Mouse (Mus musculus) v-Abl transformed pro-B cells (cell line): ENCODE results near the gene Psg23.
"Not testable (repeated sequence)": the region's sequence is repeated elsewhere in the genome, so short reads cannot be mapped to it uniquely, and the experiment has no call there.

Source experiments
- in situ Hi-C, 2 experiments: fragments of 400-800 bp; cut with MboI; formaldehyde crosslinking; loops; one replicate each; pipeline ENCODE4 v1.15.1; 2025; ENCODE audit not compliant: unreplicated experiment in 2 of 2

The Psg23 gene

DNA sequence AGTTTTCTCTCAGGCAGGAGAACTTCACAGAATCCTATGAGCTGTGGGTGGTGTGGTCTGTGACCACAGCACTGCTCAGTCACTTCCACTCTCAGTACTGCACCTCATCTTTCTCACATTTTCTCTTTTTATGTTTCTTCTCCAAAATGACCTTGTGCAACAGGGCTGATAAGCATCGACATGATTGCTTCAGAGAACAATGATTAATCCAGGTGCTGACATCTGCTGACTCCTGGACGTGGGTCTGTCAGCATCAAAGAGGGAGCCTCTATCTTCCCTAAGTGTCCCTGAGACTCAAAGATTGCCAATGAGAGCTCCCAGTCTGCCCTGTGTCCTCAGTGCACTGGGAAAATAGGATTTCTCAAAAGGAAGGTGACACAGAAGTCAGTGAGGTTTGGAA is at the start of gene Psg23:
TSS of gene Psg23 (minus strand) at position 101 of the 400 bp plus-strand sequence.
- in situ Hi-C loops: not testable (repeated sequence)

- in situ Hi-C loops: not testable (repeated sequence)
Observed at GRCm38 (mm10) chr7:18656625-18657024, 40.3 kb upstream of the Psg23 start, which contains the start of gene Psg21. Gene Psg21 (minus strand): TSS chr7:18656725.

GRCm38 (mm10) chr7:18626921-18627320 is 10.6 kb upstream of the Psg23 start:
- in situ Hi-C loops: not testable (repeated sequence)

DNA sequence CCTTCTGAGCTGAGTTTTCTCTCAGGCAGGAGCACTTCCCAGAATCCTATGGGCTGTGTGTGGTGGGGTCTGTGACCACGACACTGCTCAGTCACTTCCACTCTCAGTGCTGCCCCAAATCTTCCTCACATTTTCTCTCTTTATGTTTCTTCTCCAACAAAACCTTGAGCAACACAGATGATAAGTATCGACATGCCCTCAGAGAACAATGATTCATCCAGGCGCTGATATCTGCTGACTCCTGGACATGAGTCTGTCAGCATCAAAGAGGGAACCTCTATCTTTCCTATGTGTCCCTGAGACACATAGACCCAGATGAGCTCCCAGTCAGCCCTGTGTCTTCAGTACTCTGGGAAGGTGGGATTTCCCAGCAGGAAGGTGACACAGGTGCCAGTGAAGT is 49.1 kb downstream of the Psg23 start, which contains the start of gene Psg27:
TSS of gene Psg27 (minus strand) at position 101 of the 400 bp plus-strand sequence.
- in situ Hi-C loops: no loop called here

DNA sequence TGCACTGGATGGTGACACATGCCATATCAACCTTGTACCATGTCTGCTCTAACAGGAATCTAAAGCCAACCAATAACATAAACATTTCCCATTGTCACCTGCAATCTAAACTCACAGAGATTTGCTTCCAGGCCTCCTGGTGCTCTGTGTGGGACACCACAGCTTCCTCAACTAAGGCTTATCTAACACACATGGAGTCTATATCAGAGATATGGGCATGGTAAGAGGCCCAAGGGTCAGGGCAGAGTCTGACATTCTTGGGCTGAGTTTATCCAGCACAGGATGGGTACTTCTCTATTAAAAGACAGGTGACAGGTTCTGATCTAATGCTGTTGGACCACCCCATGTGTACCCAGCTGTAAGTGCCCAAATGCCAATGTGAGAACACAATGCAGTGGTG is 56.5 kb downstream of the Psg23 start:
- in situ Hi-C loops: no loop called here
